Mouse (Mus musculus) lung, postnatal 25 days (tissue): ENCODE results near the gene Gm42372.

Experiments used
- DNase-seq: peaks from one replicate; pipeline ENCODE4 v3.0.0; 2022; ENCODE audit warnings: low spot score

Gm42372 gene

DNA sequence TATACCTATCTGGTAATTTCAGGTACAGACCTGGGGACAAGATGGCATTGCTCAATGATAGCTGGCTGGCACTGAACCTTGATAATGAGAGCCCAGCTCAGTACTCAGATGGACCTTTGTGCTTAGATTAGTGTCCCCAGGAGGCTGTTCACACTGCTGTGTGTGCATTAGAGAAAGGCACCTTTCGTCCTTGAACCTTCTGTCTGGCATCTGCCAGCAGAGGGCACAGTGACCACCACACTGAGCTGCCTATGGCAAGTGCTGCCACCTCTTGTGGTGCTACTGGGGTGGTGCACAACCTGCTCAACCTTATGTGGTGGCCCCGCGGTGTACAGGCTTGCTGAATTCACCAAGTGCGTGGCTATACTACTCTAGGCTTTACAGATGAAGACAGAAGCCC is 24.4 kb downstream of the Gm42372 start:
- DNase-seq = no peak

DNA sequence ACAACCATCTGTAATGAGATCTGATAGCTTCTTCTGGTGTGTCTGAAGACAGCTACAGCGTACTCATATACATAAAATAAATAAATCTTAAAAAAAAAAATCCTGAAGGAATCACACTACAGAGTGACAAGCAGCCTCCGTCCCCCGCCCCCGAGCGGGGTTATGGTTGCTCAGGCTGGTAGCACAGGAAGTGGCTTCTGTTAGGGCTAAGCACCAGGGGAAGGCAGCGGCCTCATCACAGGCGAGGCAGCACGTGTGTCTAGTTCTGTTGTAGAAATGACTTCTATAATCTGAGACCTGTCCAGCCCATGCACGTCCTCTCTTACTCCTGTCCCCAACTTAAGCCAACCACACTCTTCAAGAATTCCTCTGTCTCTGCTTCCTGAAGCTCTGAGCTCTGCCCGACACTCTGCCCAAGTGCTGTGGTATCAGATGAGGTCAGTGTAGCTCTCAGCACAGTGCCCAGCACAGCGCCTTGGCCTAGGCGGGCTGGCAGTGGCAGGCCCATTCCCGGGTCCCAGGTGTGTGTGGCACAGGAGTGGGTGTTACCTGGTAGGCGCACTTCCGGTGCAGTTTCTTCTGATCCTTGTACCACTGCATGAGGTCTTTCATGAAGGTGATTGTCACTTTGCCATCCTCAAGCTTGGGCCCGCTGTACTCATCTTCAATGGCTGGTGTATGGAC is 26.6 kb downstream of the Gm42372 start:
- DNase-seq = no peak

DNA sequence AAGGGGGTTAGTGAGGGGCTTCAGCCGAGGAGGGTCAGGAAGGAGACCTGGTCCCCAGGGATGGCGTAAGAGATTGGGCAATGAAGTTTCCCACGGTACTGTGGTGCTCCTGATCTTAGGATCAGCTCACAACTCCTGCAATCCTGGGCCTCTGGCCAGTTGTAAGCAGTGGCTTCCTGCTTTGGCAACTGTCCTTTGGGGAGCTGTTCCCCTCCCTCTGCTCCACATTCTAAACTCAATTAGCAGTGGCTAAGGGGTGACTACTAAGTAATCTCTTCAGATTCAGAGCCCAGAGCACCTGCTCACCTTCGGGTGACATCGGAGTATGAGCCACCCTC is 27.1 kb downstream of the Gm42372 start:
- DNase-seq = no peak

DNA sequence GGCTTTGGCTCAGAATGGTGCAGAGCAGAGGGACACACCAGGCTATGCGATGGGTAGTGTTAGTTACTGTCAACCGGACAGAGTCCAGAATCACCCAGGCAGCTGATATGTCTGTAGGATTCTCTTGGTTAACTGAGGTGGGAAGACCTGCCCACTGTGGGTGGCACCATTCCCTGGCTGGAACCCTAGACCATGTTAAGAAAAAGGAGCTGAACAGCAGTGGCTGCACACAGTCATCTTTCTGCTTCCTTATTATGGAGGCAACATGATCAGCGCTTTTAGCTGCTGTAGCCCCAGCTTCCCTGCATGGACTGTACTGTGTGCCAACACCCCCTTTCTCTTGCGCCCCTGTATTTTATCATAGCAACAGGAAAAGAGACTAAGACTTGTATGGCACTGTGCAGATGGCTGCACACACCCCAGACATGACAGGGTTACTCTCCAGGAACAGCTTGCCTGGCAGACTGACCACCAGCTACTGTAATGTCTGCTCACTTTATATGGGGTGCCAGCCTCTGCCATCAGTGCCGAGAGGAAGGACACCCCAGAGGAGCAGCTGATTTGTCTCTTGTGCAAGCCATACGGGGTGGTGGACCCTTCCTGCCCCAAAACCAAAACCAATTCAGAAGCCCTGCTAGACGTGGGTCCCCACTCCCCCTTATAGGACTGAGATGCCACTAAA is 29.2 kb downstream of the Gm42372 start:
- no peak for DNase-seq

DNA sequence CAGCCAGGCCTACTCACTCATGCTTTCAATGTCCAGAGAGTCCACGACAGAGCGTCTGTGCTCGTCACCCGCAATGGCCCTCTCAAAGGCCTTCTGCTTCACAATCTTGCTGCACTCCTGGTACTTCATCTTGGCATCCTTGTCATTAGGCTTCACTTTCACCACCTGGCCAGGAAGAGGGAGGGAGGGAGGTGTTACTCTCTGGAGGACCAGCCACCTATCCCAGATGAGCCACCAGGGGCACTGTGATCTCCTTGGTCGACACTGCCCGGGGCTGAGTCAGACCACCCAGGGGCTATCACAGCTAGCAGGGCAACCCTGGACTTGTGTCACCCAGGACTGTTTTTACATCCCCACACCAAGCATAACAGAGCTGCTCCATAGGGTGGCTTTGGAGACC is 32.5 kb downstream of the Gm42372 start:
- no peak for DNase-seq

DNA sequence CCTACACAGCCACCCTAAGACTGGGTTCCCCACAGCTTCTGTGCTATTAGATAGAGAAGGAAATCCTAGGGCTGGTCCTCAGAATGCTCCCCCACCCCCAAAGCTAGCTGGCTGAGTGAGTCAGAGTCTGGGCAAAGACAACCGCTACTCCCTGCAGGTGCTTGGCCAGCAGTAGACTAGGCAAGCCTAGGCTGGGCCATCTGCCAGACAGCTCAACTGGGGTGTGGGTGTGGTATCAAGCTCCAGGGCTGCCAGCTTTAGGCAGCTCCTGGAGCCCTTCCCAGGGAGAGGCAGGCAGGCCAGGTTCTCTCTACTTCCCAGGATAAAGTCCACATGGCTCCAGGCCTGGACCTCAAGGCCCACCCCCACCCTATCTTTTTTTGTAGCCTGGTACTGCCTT is 34.1 kb downstream of the Gm42372 start:
- DNase-seq = peak; percentile 89

DNA sequence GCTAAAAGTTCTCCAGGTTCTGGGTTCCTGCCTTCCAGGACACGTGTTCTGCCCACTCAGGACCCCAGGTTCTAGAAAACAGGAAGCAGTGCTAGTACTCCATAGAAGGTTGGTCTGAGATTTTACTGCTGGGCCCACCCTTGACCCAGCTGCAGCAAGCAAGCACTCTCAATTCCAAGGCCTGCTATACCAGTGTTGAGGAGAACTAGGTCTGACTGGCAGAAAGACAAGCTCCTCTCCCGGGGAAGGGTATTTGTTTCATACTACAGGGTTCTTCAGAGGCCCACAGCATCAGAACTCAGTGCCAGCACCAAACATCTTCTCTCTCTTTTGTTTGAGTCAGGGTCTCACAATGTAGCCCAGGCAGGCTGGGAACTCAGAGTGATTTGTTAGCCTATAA is 35.0 kb downstream of the Gm42372 start:
- no peak for DNase-seq

DNA sequence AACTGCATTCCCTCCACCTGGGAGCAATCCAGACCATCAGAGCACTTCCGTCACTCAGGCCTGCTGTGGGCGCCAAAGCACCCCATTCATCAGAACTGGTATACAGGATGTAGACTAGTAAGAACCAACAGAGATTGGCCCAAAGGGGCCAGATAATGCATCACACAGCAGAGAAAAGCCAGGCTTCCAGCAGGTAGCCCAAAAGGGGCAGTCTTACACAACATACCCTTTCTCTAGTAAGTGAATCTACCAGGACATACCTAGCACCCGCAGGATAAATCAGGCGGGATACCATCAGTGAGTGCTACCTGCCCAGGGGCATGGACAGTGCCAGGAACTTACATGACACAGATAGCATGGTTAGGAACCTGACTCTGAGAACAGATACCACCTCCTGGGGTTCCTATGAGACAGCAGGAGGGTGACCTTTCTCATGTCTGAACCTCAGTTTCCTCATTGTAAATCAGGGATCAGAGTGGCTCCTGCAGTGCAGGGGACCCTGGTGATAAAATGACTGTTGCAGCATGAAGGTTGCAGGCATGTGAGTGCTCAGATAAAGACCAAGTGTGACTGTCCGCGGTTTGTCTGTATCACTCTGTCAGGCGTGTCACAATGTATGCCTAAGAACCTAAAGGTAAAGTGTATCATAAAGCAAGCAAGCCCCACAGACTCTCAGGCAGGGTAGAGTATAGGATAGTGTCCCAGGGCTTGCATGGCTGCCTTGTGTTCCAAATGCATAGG is 36.7 kb downstream of the Gm42372 start:
- DNase-seq = no peak

DNA sequence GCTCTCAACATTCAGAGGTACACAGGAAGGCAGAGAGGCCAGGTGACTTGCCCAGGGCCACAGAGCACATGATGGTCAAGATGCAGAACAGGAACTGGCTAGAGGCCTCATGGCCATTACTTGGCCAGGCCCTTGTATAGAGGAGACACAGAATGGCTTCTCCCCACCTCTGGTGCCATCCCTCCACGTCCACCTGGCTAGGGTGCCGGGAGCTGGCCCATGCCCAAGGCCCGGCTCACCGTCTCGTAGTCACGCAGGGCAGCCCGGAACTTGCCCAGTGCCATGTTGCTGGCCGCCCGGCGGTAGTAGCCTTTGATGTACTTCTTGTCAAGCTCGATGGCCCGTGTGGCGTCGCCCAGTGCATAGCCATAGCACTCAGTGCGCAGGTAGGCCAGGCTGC is 39.3 kb downstream of the Gm42372 start:
- no peak for DNase-seq

DNA sequence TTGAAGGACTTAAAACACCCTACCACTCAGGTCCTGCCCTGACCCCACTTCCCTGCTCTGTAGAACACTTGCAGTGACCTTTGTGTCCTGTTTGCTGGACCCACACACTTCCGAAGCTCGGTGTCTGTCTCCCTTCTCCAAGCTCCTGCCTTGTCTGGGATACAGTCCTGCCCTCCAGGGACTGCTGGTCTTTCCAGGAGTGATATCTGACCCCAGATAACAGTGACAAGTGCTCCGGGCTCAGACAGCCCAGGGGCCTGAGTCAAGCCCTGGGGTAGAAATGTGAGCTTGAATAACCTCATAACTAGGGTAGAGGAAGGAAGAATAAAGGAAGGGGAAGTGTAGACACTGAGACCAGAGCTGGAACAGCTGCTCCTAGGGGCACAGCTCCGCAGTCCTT is 40.8 kb downstream of the Gm42372 start:
- DNase-seq = no peak

DNA sequence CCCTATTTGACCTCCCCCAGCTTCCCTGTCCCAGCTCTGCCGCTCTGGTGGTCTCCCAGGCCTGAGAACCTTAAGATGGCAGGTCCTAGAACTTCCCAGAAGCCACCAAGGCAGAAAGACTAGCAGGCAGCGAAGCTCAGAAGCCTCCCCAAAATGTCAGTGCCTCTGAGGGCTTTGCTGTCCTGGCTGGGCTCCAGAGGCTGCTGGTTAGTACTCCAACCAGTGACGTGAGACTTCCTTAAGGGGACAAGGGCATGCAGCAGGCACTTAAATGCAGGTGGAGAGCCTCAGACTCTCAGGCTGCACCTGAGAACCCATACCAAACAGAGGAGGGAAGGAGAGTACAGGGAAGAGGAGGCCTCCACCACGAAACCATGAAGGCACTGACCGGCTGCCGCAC is 41.3 kb downstream of the Gm42372 start:
- DNase-seq = peak; percentile 72

DNA sequence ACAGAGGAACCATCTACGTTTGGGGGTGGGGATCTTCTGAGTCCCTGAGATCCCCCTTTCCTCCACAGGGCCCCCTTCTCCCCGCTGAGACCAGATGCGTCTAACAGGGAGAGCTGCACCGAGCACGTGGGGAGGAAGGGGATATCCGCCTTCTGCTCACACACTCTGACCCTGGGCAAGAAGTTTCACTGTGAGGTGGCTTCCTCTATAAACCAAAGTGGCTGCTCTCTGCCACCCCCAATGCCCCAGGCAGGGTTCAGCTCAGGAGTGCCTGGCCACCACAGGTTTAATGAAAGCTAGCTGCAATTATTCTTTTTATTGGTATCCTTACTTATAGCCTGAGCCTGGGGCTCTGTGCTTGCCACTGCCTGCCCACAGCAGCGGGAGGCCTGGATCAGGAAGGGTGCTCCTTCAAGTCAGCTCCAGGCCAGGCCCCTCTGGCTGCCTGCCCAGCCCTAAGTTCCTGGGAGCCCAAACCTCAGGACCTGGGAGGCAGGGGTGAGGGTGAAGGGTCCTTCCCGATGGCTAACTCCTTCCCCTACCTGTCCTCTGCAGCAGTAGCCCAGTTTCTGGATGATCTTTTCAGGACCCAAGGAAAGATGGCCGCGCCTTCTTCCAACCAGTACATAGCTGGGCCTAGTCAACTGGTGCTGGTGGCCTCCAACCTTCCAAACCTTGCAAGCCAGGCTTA is 42.1 kb downstream of the Gm42372 start:
- DNase-seq = no peak

DNA sequence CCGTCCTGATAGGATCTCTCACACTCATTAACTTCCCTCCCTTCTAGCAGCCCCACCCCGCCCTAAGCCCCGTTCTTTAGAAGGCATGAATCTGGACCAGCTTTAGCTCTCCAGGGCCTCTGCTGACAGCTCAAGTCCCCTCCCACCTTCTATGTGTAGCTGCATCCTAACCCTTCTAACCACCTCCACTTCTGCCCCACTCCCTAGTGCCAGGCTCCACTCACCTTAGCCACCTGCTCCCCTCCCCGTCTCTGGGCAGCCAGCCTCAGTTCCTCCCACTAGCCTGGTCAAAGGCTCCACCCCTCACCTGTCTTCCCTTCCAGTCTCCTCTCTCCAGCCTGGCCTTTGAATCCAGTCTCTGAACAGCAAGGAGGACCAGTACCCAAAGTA is 42.6 kb downstream of the Gm42372 start:
- no peak for DNase-seq

DNA sequence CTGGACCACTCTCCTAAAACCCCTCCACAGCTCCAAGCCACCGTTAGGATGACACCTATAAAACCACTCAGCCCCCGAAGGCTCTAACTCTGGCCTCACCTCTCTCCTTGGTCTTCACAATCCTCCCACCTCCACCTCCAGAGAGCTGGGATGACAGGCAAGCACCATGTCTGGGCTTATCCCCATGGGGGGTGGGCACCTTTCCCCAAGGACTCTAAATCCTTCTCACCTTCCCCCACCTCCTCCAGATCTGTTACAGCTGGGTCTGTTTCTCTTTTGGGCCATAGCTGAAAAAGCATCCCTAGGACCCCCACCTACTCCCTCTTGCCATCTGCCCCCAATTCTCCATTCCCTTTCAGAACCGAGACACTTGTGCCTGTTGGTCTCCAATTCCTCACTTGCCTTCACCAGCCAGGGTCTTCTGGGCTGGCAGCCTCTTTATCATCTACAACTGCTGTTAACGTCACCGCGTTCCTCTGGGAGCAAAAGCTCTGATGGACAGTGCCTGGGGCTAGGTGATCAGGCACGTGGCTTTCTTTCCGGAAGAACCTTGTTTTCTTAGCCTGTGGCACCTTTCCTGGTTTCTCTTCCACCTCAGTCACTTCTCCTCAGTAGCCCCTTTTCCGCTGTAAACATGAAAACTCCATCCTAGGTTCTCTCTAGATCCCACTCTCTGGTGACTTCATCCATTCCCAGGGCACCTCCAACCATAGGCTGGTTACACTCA is 43.2 kb downstream of the Gm42372 start:
- no peak for DNase-seq

DNA sequence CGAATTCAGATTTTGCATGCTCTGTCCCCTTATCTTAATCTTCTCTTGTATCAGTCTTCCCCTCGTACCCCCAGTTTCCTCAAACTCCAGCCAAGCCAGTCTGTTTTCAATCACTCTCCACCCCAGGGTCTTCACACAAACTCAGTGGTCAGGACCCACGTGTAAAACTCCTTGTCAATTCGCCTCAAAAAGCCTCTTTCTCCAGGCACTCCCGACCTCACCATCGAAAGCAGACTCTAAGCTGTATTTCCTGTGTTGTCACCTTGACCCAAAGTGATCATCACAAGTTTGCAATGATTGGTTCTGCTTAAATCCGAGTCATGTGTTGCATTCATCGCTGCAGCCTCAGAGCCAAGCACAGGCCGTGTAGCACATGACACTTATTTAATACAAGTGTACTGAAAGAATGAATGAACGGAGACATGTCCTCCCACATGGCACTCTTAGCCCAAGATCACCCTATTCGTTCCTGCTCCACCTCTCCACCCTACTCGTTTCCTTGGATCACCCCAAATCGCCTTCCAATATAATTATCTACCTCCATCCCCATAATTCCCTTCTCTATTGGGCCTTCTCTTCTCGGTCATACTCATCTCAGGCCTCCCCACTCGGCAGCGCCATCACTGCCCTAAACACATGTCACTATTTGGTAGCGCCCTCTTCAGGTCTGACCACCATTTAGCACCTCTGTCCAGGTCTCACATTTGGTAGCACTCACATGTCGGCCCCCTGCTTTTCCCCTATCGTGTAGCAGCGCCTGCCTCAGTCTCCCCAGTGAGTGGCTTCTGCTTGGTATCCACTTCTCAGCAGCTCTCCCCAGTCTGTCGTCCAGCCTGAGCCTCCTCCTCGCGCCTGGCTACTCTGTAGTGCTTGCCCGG is 44.1 kb downstream of the Gm42372 start:
- peak; percentile 56 for DNase-seq

DNA sequence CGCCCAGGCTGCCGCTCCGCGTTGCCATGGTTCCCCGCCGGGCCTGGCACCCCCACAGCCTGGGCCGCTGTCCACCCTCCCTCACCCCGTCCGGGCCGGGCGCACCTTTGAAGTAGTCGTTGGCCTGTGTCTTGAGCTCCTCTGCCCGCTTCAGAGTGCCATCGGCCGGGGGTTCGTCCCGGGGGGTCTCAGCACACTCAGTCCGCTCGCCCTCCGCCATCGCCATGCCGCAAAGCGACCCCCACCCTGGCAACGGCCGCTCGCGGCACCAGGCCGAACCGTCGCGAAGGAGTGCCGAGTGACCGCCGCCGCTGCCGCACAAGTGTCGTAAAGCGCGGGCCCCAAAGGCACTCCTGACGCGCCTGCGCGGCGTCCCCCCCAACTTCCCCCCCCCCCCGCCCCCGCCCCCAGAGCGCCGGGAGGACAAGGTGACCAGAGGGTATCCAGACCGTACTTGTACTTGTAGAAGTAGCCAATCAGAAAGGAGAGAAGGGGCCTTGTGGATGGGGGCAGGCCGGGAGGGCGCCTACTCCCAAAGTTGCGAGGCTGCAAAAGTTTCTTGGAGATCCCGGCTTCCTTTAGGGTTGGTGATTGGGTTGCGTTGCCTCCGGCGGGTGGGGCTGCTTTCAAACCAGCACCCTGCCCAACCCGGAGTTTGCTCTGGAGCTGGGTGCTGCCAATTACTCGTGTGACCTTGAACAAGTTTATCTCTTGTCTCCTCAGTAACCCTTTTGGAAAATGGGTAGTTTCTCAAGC is 44.9 kb downstream of the Gm42372 start, which contains the start of gene Ppp5c:
Gene Ppp5c (minus strand): TSS at position 337 of the 756 bp plus-strand sequence.
- DNase-seq = peak; percentile 92

DNA sequence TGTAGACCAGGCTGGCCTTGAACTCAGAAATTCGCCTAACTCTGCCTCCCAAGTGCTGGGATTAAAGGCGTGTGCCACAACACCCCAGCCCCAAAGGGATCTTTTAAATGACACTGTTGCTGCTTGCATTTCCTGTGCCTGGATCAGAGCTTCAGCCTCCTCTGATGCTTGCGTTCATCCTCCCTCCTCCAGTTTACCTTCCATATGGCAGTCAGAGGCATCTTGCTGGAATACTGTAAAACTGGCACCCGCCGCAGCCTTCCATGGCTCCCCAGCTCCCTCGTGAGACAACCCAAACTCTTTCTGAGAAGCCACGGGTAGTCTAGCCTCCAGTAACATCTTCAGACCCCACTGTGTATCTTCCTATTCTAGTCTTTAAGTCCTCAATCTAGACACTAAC is 46.0 kb downstream of the Gm42372 start:
- DNase-seq = no peak

DNA sequence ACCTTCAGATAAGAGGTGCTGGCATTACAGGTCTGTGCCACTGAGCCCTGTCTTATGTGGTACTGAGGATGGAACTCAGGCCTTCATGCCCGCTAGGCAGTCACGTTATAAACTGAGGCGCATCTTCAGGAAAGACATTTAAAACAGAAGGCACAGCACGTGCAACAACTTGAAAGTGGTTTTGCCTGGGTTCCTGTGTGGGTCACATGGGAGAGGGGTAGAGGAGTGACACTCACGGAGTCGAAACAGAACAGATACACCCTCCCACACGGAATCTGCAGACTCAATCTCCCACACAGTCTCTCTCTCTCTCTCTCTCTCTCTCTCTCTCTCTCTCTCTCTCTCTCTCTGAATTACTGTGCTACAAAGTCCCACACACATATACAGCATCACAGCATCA is 47.4 kb downstream of the Gm42372 start:
- DNase-seq = no peak
